Mouse (Mus musculus): ENCODE measurements around the gene Akirin2. TPM values are rescaled to one million over a fixed set of nuclear protein-coding genes. Genes with fewer than 3 reads are reported as not detected.

The Akirin2 gene
- polyA plus RNA-seq (2015; fragmentation: Nextera tagmentation; extraction: Ambion mirVana): 35.3 and 56.6 TPM in 2 replicates

DNA sequence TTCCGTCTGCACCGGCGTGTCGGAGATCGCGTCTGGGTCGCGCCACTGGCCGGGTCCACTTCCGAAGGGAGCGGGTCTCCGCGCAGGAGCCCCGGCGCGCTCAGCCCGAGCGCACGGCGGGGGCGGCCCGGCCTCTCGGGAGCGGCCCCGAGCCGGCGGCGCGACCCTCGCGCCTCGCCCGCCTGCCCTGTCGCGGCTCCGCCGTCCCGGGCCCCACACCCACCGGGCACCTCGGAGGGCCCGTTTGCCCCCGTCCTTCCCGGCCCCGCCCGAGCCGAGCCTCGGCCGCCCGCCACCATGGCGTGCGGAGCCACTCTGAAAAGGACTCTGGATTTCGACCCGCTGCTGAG lies at the start of gene Akirin2:
Gene Akirin2, plus strand, starts transcription at position 190 of the 350 bp plus-strand sequence.
- under 1% methylated on average over 51 of the region's 53 CpGs for WGBS
- Histone ChIP-seq H3K27me3 (replicated peaks; ENCODE audit: control insufficient read depth, insufficient read depth, low read length) (no peaks in the 10 kb centered on the region), H3K4me1 (ENCODE audit: control insufficient read depth, insufficient read depth, low read depth, low read length) (peaks cover 7% of the 10 kb centered on the region; the same call in 1 of the 2 replicates), H3K27ac (ENCODE audit: low read depth, low read length) (peak within 1 kb of the TSS; percentile 96), H3K36me3 (ENCODE audit: control insufficient read depth, insufficient read depth, low read length) (no peaks in the 10 kb centered on the region), H3K9me3 (ENCODE audit: control insufficient read depth, low read length) (no peaks in the 10 kb centered on the region), H3K4me3 (ENCODE audit: low read length) (peak within 1 kb of the TSS; percentile 75), H3K4me2 (ENCODE audit: low read length) (peak within 1 kb of the TSS; percentile 84), H3K9ac (ENCODE audit: low read depth, low read length) (peak within 1 kb of the TSS; percentile 88)
- ATAC-seq: no peak

DNA sequence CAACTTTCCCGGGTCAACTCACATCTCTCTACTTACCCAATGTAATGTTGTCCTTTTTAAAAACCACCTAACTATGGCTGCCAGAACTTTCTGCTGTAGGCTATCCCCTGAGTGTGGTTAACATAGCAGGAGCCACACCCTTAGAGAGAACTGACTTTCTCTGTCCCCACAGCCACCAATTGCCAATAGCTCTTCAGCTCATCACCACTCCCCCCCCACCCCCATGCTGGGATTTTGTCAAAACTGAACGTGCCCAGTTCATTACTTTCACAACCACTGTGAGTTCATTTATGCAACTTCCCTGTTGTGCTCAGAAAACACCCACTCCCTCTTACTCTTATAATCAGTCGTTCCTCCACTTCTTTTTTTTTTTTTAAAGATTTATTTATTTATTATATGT lies 40.4 kb upstream of the Akirin2 start:
- Histone ChIP-seq H3K27me3 (replicated peaks; ENCODE audit: control insufficient read depth, insufficient read depth, low read length) (no peaks in the 10 kb centered on the region), H3K9ac (ENCODE audit: low read depth, low read length) (no peak overlapping the region), H3K4me2 (ENCODE audit: low read length) (no peak overlapping the region), H3K4me3 (ENCODE audit: low read length) (no peak overlapping the region), H3K4me1 (ENCODE audit: control insufficient read depth, insufficient read depth, low read depth, low read length) (no peaks in the 10 kb centered on the region), H3K36me3 (ENCODE audit: control insufficient read depth, insufficient read depth, low read length) (no peaks in the 10 kb centered on the region), H3K27ac (ENCODE audit: low read depth, low read length) (no peak overlapping the region), H3K9me3 (ENCODE audit: control insufficient read depth, low read length) (no peaks in the 10 kb centered on the region)
- ATAC-seq: no peak
- WGBS: 86% methylated on average over 3 of the region's 3 CpGs

DNA sequence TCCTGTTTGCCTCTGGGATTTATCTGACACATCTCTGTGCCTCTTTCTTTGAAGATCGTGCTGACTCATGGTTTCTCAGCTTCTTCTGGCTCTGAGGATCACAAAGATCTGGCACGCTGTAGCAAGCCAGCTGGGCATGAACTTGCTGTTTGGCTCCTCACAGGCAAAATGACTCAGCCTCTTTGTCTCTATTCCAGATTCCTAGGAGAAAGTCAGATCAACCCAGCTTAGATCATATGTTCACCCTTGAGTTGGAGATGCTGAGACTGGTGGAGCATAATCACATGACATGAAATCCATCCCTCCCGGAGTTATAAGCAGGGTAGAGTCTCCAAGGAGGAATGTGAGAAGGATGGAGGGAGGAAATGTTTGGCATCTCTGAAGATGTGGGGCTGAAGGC lies 27.9 kb upstream of the Akirin2 start:
- Histone ChIP-seq H3K36me3 (ENCODE audit: control insufficient read depth, insufficient read depth, low read length) (no peaks in the 10 kb centered on the region), H3K4me1 (ENCODE audit: control insufficient read depth, insufficient read depth, low read depth, low read length) (no peaks in the 10 kb centered on the region), H3K9me3 (ENCODE audit: control insufficient read depth, low read length) (no peaks in the 10 kb centered on the region), H3K9ac (ENCODE audit: low read depth, low read length) (no peak overlapping the region), H3K27ac (ENCODE audit: low read depth, low read length) (no peak overlapping the region), H3K27me3 (replicated peaks; ENCODE audit: control insufficient read depth, insufficient read depth, low read length) (no peaks in the 10 kb centered on the region), H3K4me3 (ENCODE audit: low read length) (no peak overlapping the region), H3K4me2 (ENCODE audit: low read length) (no peak overlapping the region)
- 69% methylated on average over 3 of the region's 3 CpGs for WGBS
- no peak for ATAC-seq

DNA sequence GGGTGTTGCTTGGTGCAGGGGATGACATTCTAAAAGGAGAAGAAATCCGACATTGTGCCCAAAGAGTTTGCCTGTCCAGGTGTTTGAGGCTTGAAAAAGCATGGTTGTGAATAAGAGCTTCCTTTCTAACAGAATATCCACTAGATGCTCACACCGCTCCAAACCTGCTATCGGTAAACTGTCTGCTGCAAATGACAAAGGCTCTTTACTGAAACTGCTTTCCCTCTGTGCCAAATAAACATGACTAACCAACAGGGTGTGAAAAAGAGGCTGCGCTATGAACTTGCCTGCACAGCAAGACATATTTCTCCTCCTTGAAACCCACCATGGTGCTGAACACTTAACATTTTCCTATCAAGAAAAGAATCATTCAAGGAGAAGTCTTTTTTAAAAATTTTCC lies 27.2 kb upstream of the Akirin2 start:
- no peaks in the 10 kb centered on the region for H3K9me3 ChIP-seq (ENCODE audit: control insufficient read depth, low read length)
- no peak overlapping the region for H3K4me2 ChIP-seq (ENCODE audit: low read length)
- no peaks in the 10 kb centered on the region for H3K27me3 ChIP-seq (replicated peaks; ENCODE audit: control insufficient read depth, insufficient read depth, low read length)
- no peak overlapping the region for H3K9ac ChIP-seq (ENCODE audit: low read depth, low read length)
- 78% methylated on average over 4 of the region's 4 CpGs for WGBS
- no peaks in the 10 kb centered on the region for H3K4me1 ChIP-seq (ENCODE audit: control insufficient read depth, insufficient read depth, low read depth, low read length)
- no peak overlapping the region for H3K4me3 ChIP-seq (ENCODE audit: low read length)
- H3K36me3 ChIP-seq (ENCODE audit: control insufficient read depth, insufficient read depth, low read length): no peaks in the 10 kb centered on the region
- no peak for ATAC-seq
- H3K27ac ChIP-seq (ENCODE audit: low read depth, low read length): no peak overlapping the region

DNA sequence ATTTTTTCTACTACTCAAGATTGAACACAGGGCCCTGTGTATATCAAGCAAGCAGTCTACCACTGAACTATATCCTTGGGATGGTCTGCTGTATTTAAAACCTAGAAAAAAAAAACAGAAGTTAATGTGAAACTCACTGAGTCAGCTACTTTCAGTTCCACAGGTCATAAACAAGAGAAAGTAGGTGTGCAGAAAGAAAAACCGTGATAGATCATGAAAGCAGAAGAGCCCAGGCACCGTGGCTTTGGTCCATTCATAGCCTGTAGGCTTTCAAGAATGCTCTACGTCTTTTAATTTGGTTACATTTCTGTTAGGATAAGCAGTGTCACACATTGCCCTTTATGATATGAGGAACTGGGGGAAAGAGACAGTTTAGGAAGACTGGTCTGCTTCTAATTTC lies 24.0 kb upstream of the Akirin2 start:
- Histone ChIP-seq H3K9ac (ENCODE audit: low read depth, low read length) (no peak overlapping the region), H3K9me3 (ENCODE audit: control insufficient read depth, low read length) (no peaks in the 10 kb centered on the region), H3K4me1 (ENCODE audit: control insufficient read depth, insufficient read depth, low read depth, low read length) (no peaks in the 10 kb centered on the region), H3K4me2 (ENCODE audit: low read length) (no peak overlapping the region), H3K36me3 (ENCODE audit: control insufficient read depth, insufficient read depth, low read length) (no peaks in the 10 kb centered on the region), H3K27ac (ENCODE audit: low read depth, low read length) (no peak overlapping the region), H3K4me3 (ENCODE audit: low read length) (no peak overlapping the region), H3K27me3 (replicated peaks; ENCODE audit: control insufficient read depth, insufficient read depth, low read length) (no peaks in the 10 kb centered on the region)
- WGBS: 84% methylated on average over 3 of the region's 3 CpGs
- no peak for ATAC-seq

DNA sequence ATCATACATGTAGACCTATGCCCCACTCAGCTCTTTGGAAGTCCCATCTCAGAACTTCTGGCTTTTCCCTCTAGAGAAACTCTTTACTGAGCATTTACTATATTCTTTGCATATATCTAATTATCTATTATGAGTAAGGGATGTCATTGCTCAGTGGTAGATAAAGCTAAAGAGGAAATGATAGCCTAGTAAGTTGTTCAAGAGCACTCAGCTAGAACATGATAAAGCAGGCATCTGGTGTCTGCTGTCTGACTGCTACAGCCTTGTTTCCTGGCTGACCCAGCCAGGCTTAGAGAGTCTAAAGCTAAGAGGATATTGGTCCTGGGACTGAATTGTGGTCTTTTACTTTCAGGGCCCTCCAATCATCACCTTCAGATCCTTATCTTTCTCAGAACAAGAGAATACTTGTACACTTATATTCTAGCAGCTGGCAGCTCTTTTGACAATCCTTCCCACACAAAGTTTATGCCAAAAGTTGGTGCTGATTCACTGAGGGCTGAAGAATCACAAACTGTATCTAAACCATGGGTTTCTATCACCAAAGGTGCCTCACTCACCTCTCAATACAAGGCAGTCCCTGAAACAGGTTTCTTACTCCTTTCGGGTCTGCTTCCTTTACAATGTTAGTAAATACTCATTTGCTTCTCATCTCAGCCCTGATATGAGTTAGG lies 22.2 kb upstream of the Akirin2 start:
- 96% methylated on average over 1 of the region's 1 CpGs for WGBS
- H3K4me1 ChIP-seq (ENCODE audit: control insufficient read depth, insufficient read depth, low read depth, low read length): no peaks in the 10 kb centered on the region
- no peak overlapping the region for H3K9ac ChIP-seq (ENCODE audit: low read depth, low read length)
- no peak for ATAC-seq
- no peaks in the 10 kb centered on the region for H3K27me3 ChIP-seq (replicated peaks; ENCODE audit: control insufficient read depth, insufficient read depth, low read length)
- H3K27ac ChIP-seq (ENCODE audit: low read depth, low read length): no peak overlapping the region
- H3K4me3 ChIP-seq (ENCODE audit: low read length): no peak overlapping the region
- no peak overlapping the region for H3K4me2 ChIP-seq (ENCODE audit: low read length)
- no peaks in the 10 kb centered on the region for H3K36me3 ChIP-seq (ENCODE audit: control insufficient read depth, insufficient read depth, low read length)
- no peaks in the 10 kb centered on the region for H3K9me3 ChIP-seq (ENCODE audit: control insufficient read depth, low read length)

DNA sequence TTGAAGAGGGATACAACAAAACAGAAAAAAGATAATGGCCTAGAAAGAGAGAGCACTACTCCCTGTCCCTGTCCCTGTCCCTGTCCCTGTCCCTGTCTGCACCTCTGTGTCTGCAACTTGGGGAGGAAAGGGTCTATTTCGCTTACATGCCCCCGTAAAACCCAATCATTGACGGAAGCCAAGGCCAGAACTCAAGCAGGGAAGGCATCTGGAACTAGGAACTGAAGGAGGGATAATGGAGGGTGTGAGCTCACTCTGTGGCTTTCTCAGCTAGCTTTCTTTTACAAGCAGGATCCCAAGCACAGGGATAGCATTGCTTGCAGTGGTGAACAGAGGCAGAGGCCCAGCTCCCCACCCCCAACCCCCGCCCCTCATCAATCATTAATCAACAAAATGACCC lies 21.4 kb upstream of the Akirin2 start:
- Histone ChIP-seq H3K4me3 (ENCODE audit: low read length) (no peak overlapping the region), H3K9me3 (ENCODE audit: control insufficient read depth, low read length) (no peaks in the 10 kb centered on the region), H3K9ac (ENCODE audit: low read depth, low read length) (no peak overlapping the region), H3K36me3 (ENCODE audit: control insufficient read depth, insufficient read depth, low read length) (no peaks in the 10 kb centered on the region), H3K4me1 (ENCODE audit: control insufficient read depth, insufficient read depth, low read depth, low read length) (no peaks in the 10 kb centered on the region), H3K4me2 (ENCODE audit: low read length) (no peak overlapping the region), H3K27me3 (replicated peaks; ENCODE audit: control insufficient read depth, insufficient read depth, low read length) (no peaks in the 10 kb centered on the region), H3K27ac (ENCODE audit: low read depth, low read length) (no peak overlapping the region)
- 59% methylated on average over 4 of the region's 4 CpGs for WGBS
- ATAC-seq: no peak

DNA sequence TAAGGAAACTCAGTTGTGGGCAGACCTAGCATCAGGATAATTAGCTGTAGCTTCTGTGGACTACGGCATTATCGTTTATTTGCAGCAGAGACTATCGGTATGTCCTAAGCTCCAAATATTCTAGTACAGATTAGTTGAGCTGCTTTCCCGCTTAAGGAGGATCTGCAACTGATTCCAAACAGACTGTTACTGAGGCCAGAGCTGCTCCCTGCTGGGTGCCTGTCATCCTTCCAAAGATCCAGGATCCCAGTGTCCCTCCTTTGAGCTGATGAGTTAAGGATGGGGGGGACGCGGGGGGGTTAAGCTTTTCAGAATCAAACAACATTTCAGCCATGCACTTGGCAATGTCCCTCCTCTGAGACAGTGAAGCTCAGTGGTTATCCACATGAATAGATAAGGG lies 20.8 kb upstream of the Akirin2 start:
- H3K9ac ChIP-seq (ENCODE audit: low read depth, low read length): no peak overlapping the region
- no peak overlapping the region for H3K4me3 ChIP-seq (ENCODE audit: low read length)
- no peaks in the 10 kb centered on the region for H3K27me3 ChIP-seq (replicated peaks; ENCODE audit: control insufficient read depth, insufficient read depth, low read length)
- 82% methylated on average over 6 of the region's 6 CpGs for WGBS
- H3K9me3 ChIP-seq (ENCODE audit: control insufficient read depth, low read length): no peaks in the 10 kb centered on the region
- H3K4me1 ChIP-seq (ENCODE audit: control insufficient read depth, insufficient read depth, low read depth, low read length): no peaks in the 10 kb centered on the region
- no peak overlapping the region for H3K27ac ChIP-seq (ENCODE audit: low read depth, low read length)
- ATAC-seq: no peak
- H3K4me2 ChIP-seq (ENCODE audit: low read length): no peak overlapping the region
- no peaks in the 10 kb centered on the region for H3K36me3 ChIP-seq (ENCODE audit: control insufficient read depth, insufficient read depth, low read length)

DNA sequence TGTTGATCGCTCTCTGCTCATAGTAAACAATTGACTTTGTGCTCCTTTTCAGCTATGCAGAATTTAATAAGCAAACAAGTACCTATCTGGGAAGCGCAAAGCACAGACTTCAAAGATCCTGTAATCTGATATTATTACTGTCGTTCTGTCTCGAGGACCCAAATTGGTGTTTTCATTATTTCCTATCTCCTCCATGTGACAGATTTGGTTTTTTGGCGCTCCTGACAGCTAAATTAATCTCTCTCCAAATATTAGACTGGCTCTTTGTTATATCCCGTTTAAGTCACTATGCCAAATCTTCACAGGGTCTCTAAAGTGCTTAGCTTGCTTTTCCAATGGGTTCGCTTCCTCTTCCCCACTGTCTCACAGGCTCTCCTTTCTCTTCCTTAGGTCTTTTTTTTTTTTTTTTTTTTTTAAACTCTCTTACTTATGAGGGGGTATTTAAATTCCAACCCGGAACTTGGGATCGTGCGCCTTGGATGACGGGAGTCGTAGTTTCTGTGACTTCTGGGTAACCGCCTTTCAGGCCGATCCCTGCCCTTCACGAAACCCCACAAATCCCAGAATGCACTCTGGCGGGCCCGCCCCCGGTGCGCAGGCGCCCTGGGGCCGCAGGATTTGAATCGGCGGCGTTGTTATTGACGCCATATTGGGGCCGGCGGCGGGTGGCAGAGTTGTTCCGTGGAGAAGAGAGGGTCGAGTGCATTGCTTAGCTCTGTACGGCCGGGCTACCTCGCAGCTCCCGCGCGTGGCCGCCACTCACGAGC lies 573 bp upstream of the Akirin2 start:
- Histone ChIP-seq H3K36me3 (ENCODE audit: control insufficient read depth, insufficient read depth, low read length) (no peaks in the 10 kb centered on the region), H3K4me3 (ENCODE audit: low read length) (peak overlapping the region; percentile 75), H3K27me3 (replicated peaks; ENCODE audit: control insufficient read depth, insufficient read depth, low read length) (no peaks in the 10 kb centered on the region), H3K4me2 (ENCODE audit: low read length) (peak overlapping the region; percentile 72), H3K27ac (ENCODE audit: low read depth, low read length) (peak overlapping the region; percentile 96), H3K9ac (ENCODE audit: low read depth, low read length) (peak overlapping the region; percentile 88), H3K4me1 (ENCODE audit: control insufficient read depth, insufficient read depth, low read depth, low read length) (peaks cover 6% of the 10 kb centered on the region; the same call in 1 of the 2 replicates), H3K9me3 (ENCODE audit: control insufficient read depth, low read length) (no peaks in the 10 kb centered on the region)
- ATAC-seq: peak; percentile 96
- WGBS: 2% methylated on average over 38 of the region's 38 CpGs
